Mouse (Mus musculus): ENCODE data around the gene 1810037I17Rik.

- TF ChIP-seq CTCF (IDR thresholded peaks at IDR 0.05) = no peak
- no peak for TF ChIP-seq EP300 (IDR thresholded peaks at IDR 0.05)
Observed at GRCm38 (mm10) chr3:122972126-122972822, 48.3 kb downstream of the 1810037I17Rik start.
